Mouse (Mus musculus) MEL (cell line): ENCODE measurements around the gene Cbarp. TPM values are rescaled to one million over a fixed set of nuclear protein-coding genes. Genes with fewer than 3 reads are reported as not detected.

Experiments used
- DNase-seq: peaks from one replicate; pipeline ENCODE4 v3.0.0; 2011; ENCODE audit warnings: low read depth, low spot score
- H3K27ac ChIP-seq: 2 replicates; pipeline ENCODE4 v1.5.1; 2012; ENCODE audit warnings: low read depth, mild to moderate bottlenecking, control low read depth, low read length, moderate library complexity; ENCODE audit not compliant: control insufficient read depth
- H3K27me3 ChIP-seq, 2 experiments: fragments of 150-350 bp in 1 of 2; sonication (generic) in 1 of 2; 2 replicates each; pipeline ENCODE4 v1.6.1; 2012; ENCODE audit warnings: low read length in 2 of 2, mild to moderate bottlenecking in 2 of 2, improper control_type of control experiment in 1 of 2, moderate library complexity in 1 of 2; ENCODE audit not compliant: insufficient read depth in 2 of 2, control insufficient read depth in 1 of 2
- H3K36me3 ChIP-seq, 2 experiments: 2 replicates each; pipeline ENCODE4 v1.6.1; 2012 to 2014; ENCODE audit warnings: low read length in 2 of 2, improper control_type of control experiment in 1 of 2, inconsistent platforms in 1 of 2, mild to moderate bottlenecking in 1 of 2; ENCODE audit not compliant: insufficient read depth in 2 of 2, control insufficient read depth in 1 of 2
- H3K4me1 ChIP-seq, 2 experiments: fragments of 150-350 bp in 1 of 2; sonication (generic) in 1 of 2; 2 replicates each; pipeline ENCODE4 v1.6.1; 2012; ENCODE audit warnings: low read length in 2 of 2, improper control_type of control experiment in 1 of 2, mild to moderate bottlenecking in 1 of 2; ENCODE audit not compliant: insufficient read depth in 2 of 2, control insufficient read depth in 1 of 2
- H3K4me3 ChIP-seq, 2 experiments: fragments of 150-350 bp in 1 of 2; sonication (generic) in 1 of 2; 2 replicates each; pipeline ENCODE4 v1.5.1; 2012; ENCODE audit warnings: low read depth in 2 of 2, low read length in 2 of 2, mild to moderate bottlenecking in 2 of 2, moderate library complexity in 2 of 2, control low read depth in 1 of 2, improper control_type of control experiment in 1 of 2; ENCODE audit not compliant: control insufficient read depth in 1 of 2, insufficient read depth in 1 of 2
- H3K79me2 ChIP-seq: 2 replicates; pipeline ENCODE4 v1.6.1; 2012; ENCODE audit warnings: mild to moderate bottlenecking, low read length, moderate library complexity; ENCODE audit not compliant: control insufficient read depth, poor library complexity, insufficient read depth
- H3K9ac ChIP-seq: 2 replicates; pipeline ENCODE4 v1.6.1; 2012; ENCODE audit warnings: low read depth, mild to moderate bottlenecking, control low read depth, low read length, moderate library complexity; ENCODE audit not compliant: control insufficient read depth, poor library complexity, severe bottlenecking
- H3K9me3 ChIP-seq: fragments of 150-350 bp; sonication (generic); replicated peaks from 2 replicates; pipeline ENCODE4 v1.6.1; 2012; ENCODE audit warnings: mild to moderate bottlenecking, low read length, improper control_type of control experiment, moderate library complexity; ENCODE audit not compliant: insufficient read depth
- CHD1 ChIP-seq: IDR thresholded peaks from 2 replicates; pipeline ENCODE4 v1.6.1; 2012; ENCODE audit warnings: low read depth, mild to moderate bottlenecking, inconsistent platforms, low read length, improper control_type of control experiment
- ELF1 ChIP-seq: IDR thresholded peaks from 2 replicates; pipeline ENCODE4 v1.6.1; 2014; ENCODE audit warnings: low read depth, mild to moderate bottlenecking, inconsistent platforms, low read length, improper control_type of control experiment, moderate library complexity
- ETS1 ChIP-seq: IDR thresholded peaks from 2 replicates; pipeline ENCODE4 v1.6.1; 2012; ENCODE audit warnings: low read depth, mild to moderate bottlenecking, inconsistent platforms, low read length, improper control_type of control experiment, moderate library complexity
- GABPA ChIP-seq: IDR thresholded peaks from 2 replicates; pipeline ENCODE4 v1.6.1; 2012; ENCODE audit warnings: low read depth, mild to moderate bottlenecking, inconsistent platforms, low read length, improper control_type of control experiment, moderate library complexity
- GATA1 ChIP-seq: IDR thresholded peaks from 2 replicates; pipeline ENCODE4 v1.6.1; 2011; ENCODE audit warnings: low read depth, low read length, improper control_type of control experiment
- HCFC1 ChIP-seq: IDR thresholded peaks from 2 replicates; pipeline ENCODE4 v1.6.1; 2012; ENCODE audit warnings: low read depth, mild to moderate bottlenecking, inconsistent platforms, low read length, improper control_type of control experiment, moderate library complexity
- JUND ChIP-seq: IDR thresholded peaks from 2 replicates; pipeline ENCODE4 v1.6.1; 2011; ENCODE audit warnings: low read depth, mild to moderate bottlenecking, improper control_type of control experiment, low read length
- KAT2A ChIP-seq: conservative IDR thresholded peaks from 2 replicates; pipeline ENCODE4 v1.6.1; 2012; ENCODE audit warnings: low read depth, low read length, improper control_type of control experiment, inconsistent platforms
- MEF2A ChIP-seq: IDR thresholded peaks from 2 replicates; pipeline ENCODE4 v1.6.1; 2014; ENCODE audit warnings: low read depth, mild to moderate bottlenecking, inconsistent platforms, low read length, improper control_type of control experiment; ENCODE audit not compliant: poor library complexity, insufficient replicate concordance, severe bottlenecking; ENCODE audit errors: extremely low read depth
- MXI1 ChIP-seq: IDR thresholded peaks from 2 replicates; pipeline ENCODE4 v1.6.1; 2011; ENCODE audit warnings: mild to moderate bottlenecking, low read depth, low read length, improper control_type of control experiment
- MYB ChIP-seq: IDR thresholded peaks from 2 replicates; pipeline ENCODE4 v1.6.1; 2011; ENCODE audit warnings: mild to moderate bottlenecking, low read depth, low read length, improper control_type of control experiment
- MYC ChIP-seq: IDR thresholded peaks from 2 replicates; pipeline ENCODE4 v1.6.1; 2011; ENCODE audit warnings: low read depth, mild to moderate bottlenecking, low read length, improper control_type of control experiment, moderate library complexity
- NELFE ChIP-seq: IDR thresholded peaks from 2 replicates; pipeline ENCODE4 v1.6.1; 2011; ENCODE audit warnings: low read depth, low read length, improper control_type of control experiment
- NRF1 ChIP-seq: IDR thresholded peaks from 2 replicates; pipeline ENCODE4 v1.6.1; 2014; ENCODE audit warnings: low read depth, mild to moderate bottlenecking, inconsistent platforms, low read length, improper control_type of control experiment, moderate library complexity; ENCODE audit not compliant: poor library complexity, insufficient read depth, severe bottlenecking
- POLR2A ChIP-seq, 2 experiments: IDR thresholded peaks; 2 replicates each; pipeline ENCODE4 v1.6.1; 2011 to 2012; ENCODE audit warnings: low read length in 2 of 2, mild to moderate bottlenecking in 2 of 2, control low read depth in 1 of 2, improper control_type of control experiment in 1 of 2, low read depth in 1 of 2, moderate library complexity in 1 of 2; ENCODE audit not compliant: control insufficient read depth in 1 of 2, insufficient read depth in 1 of 2, poor library complexity in 1 of 2
- SMC3 ChIP-seq: IDR thresholded peaks from 2 replicates; pipeline ENCODE4 v1.6.1; 2011; ENCODE audit warnings: low read depth, low read length, improper control_type of control experiment
- TAL1 ChIP-seq: IDR thresholded peaks from 2 replicates; pipeline ENCODE4 v1.6.1; 2012; ENCODE audit warnings: mild to moderate bottlenecking, inconsistent platforms, low read length, moderate library complexity, mixed read lengths
- TBP ChIP-seq: IDR thresholded peaks from 2 replicates; pipeline ENCODE4 v1.8.0; 2011; ENCODE audit warnings: low read depth, low read length, improper control_type of control experiment
- TCF12 ChIP-seq: IDR thresholded peaks from 2 replicates; pipeline ENCODE4 v1.6.1; 2014; ENCODE audit warnings: low read depth, mild to moderate bottlenecking, inconsistent platforms, low read length, improper control_type of control experiment, moderate library complexity
- UBTF ChIP-seq: IDR thresholded peaks from 2 replicates; pipeline ENCODE4 v1.6.1; 2012; ENCODE audit warnings: low read depth, mild to moderate bottlenecking, inconsistent platforms, low read length, improper control_type of control experiment, moderate library complexity, borderline replicate concordance; ENCODE audit not compliant: insufficient read depth
- USF1 ChIP-seq: IDR thresholded peaks from 2 replicates; pipeline ENCODE4 v1.6.1; 2014; ENCODE audit warnings: low read depth, mild to moderate bottlenecking, inconsistent platforms, low read length, improper control_type of control experiment, moderate library complexity
- USF2 ChIP-seq, 2 experiments: IDR thresholded peaks; 2 replicates each; pipeline ENCODE4 v1.6.1; 2011 to 2012; ENCODE audit warnings: improper control_type of control experiment in 2 of 2, low read length in 2 of 2, borderline replicate concordance in 1 of 2, inconsistent platforms in 1 of 2, low read depth in 1 of 2, mild to moderate bottlenecking in 1 of 2; ENCODE audit not compliant: insufficient read depth in 1 of 2
- ZKSCAN1 ChIP-seq: IDR thresholded peaks from 2 replicates; pipeline ENCODE4 v1.6.1; 2012; ENCODE audit warnings: low read depth, mild to moderate bottlenecking, inconsistent platforms, low read length, improper control_type of control experiment, moderate library complexity
- polyA plus RNA-seq, 2 experiments: library from polyadenylated mRNA; stranded (reverse) in 1 of 2; unstranded in 1 of 2; fragments of >175 nt in 1 of 2; fragments of >200 nt in 1 of 2; gene quantifications; 2 replicates each; pipeline versions ENCODE4 v1.2.1 to v1.2.4; 2012; ENCODE audit warnings: low replicate concordance in 2 of 2, low read depth in 1 of 2; ENCODE audit not compliant: insufficient read length in 2 of 2, insufficient read depth in 1 of 2, missing spikeins in 1 of 2
- total RNA-seq: library from RNA; depleted of rRNA; stranded (reverse); fragments of 300-350 nt; gene quantifications from 2 replicates; pipeline ENCODE4 v1.2.3, GENCODE M21; 2012

Gene Cbarp
- total and polyA plus RNA-seq, 3 experiments: 6.8 to 19.3 TPM; not detected in 1

DNA sequence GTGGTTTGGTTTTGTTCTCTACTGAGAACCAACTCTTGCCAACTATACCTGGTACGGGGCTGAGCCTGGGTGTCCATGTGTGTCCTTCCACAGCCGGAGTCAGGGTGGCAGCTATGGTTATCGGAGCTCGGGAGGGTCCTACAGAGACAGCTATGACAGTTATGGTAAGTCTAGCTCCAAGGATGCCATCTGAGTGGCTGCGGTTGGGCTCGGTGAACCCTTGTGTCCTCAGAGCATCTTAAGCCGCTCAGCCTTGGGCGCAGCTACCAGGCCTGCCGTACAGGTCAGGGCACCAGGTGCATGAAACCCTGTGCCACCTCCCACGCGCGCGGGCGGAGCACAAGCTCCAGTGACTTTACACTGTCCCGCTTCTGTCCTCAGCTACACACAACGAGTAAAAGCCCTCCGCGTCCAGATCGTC, 30.0 kb upstream of the Cbarp start:
- Histone ChIP-seq H3K27me3 (no peaks in the 10 kb centered on the region), H3K9ac (no peak overlapping the region), H3K9me3 (no peaks in the 10 kb centered on the region), H3K79me2 (peaks cover 12% of the 10 kb centered on the region; the same call in 1 of the 2 replicates), H3K4me1 (peaks cover 4 to 17% of the 10 kb centered on the region in 2 experiments; a peak in 3 of 4 replicates), H3K27ac (no peak overlapping the region), H3K4me3 (no peak overlapping the region), H3K36me3 (peaks cover 0 to 16% of the 10 kb centered on the region in 2 experiments; a peak in 2 of 4 replicates)
- TF ChIP-seq TCF12 (no peak), HCFC1 (no peak), TBP (no peak), GABPA (no peak)
- no peak for DNase-seq

DNA sequence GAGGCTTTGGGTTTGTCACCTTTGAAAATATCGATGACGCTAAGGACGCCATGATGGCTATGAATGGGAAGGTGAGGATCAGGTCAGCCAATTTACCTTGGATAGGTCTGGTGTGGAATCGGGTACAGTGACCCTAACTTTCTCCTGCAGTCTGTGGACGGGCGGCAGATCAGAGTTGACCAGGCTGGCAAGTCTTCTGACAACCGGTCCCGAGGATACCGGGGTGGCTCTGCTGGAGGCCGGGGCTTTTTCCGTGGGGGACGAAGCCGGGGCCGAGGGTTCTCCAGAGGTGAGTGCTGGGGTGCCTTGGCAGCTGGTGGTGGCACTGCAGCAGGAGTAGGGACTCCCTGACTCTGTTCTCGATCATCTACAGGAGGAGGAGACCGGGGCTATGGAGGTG, 29.4 kb upstream of the Cbarp start:
- Histone ChIP-seq H3K9ac (no peak overlapping the region), H3K9me3 (no peaks in the 10 kb centered on the region), H3K4me3 (no peak overlapping the region), H3K27ac (no peak overlapping the region), H3K79me2 (peaks cover 12% of the 10 kb centered on the region; the same call in 1 of the 2 replicates), H3K4me1 (peaks cover 4 to 17% of the 10 kb centered on the region in 2 experiments; a peak in 3 of 4 replicates), H3K36me3 (peaks cover 0 to 16% of the 10 kb centered on the region in 2 experiments; a peak in 2 of 4 replicates), H3K27me3 (no peaks in the 10 kb centered on the region)
- DNase-seq: no peak
- TF ChIP-seq NELFE (no peak), ZKSCAN1 (no peak), GATA1 (no peak), UBTF (no peak), TAL1 (no peak), ELF1 (no peak), JUND (no peak), SMC3 (no peak), MYB (no peak), MYC (no peak), MEF2A (no peak), MXI1 (no peak), USF2 (IDR thresholded peaks at IDR 0.05; ENCODE audit: borderline replicate concordance in 1 of 2, insufficient read depth in 1 of 2, low read depth in 1 of 2, low read length in 2 of 2) (no peak), POLR2A (IDR thresholded peaks at IDR 0.05; ENCODE audit: control insufficient read depth in 1 of 2, insufficient read depth in 1 of 2, low read depth in 1 of 2, low read length in 2 of 2, poor library complexity in 1 of 2) (no peak), USF1 (no peak), KAT2A (no peak), CHD1 (no peak), NRF1 (no peak), ETS1 (no peak)
